Mouse (Mus musculus) G1E (cell line): ENCODE data around the gene Dnajc14. TPM values are rescaled to one million over a fixed set of nuclear protein-coding genes. Genes with fewer than 3 reads are reported as not detected.

Experiments
- ATAC-seq: 2 replicates; pipeline ENCODE4 v1.8.0; 2016; ENCODE audit warnings: mild to moderate bottlenecking; ENCODE audit not compliant: insufficient number of reproducible peaks, poor library complexity, low FRiP score, severe bottlenecking; ENCODE audit errors: extremely low read depth
- DNase-seq: peaks from one replicate; pipeline ENCODE4 v3.0.0; 2012; ENCODE audit warnings: low spot score
- H3K27me3 ChIP-seq: 2 replicates; pipeline ENCODE4 v1.6.1; 2012; ENCODE audit warnings: mild to moderate bottlenecking, low read length, inconsistent platforms; ENCODE audit not compliant: insufficient read depth
- H3K36me3 ChIP-seq: replicated peaks from 2 replicates; pipeline ENCODE3; 2012; ENCODE audit warnings: mild to moderate bottlenecking, inconsistent platforms
- H3K4me1 ChIP-seq: 2 replicates; pipeline ENCODE4 v1.6.1; 2012; ENCODE audit warnings: low read depth, low read length, inconsistent platforms, mixed read lengths; ENCODE audit not compliant: insufficient read depth
- H3K4me3 ChIP-seq: 2 replicates; pipeline ENCODE4 v1.5.1; 2012; ENCODE audit warnings: low read depth, mild to moderate bottlenecking, inconsistent platforms, low read length, moderate library complexity, mixed read lengths
- H3K9me3 ChIP-seq: replicated peaks from 2 replicates; pipeline ENCODE4 v1.6.1; 2012; ENCODE audit warnings: inconsistent platforms
- CTCF ChIP-seq: IDR thresholded peaks from 2 replicates; pipeline ENCODE4 v1.5.1; 2012; ENCODE audit warnings: low read depth, low read length, inconsistent platforms, mixed read lengths
- GATA1 ChIP-seq: IDR thresholded peaks from 2 replicates; pipeline ENCODE4 v1.6.1; 2012; ENCODE audit warnings: borderline replicate concordance, low read length, inconsistent platforms, mixed read lengths
- GATA2 ChIP-seq: IDR thresholded peaks from 2 replicates; pipeline ENCODE4 v1.6.1; 2012; ENCODE audit warnings: low read depth, low read length, inconsistent platforms, borderline replicate concordance
- POLR2AphosphoS5 ChIP-seq: IDR thresholded peaks from 2 replicates; pipeline ENCODE4 v1.6.1; 2012; ENCODE audit warnings: low read depth, low read length, inconsistent platforms; ENCODE audit not compliant: insufficient replicate concordance
- TAL1 ChIP-seq: conservative IDR thresholded peaks from 2 replicates; pipeline ENCODE4 v1.6.1; 2012; ENCODE audit warnings: low read depth, low read length, inconsistent platforms, mixed read lengths
- polyA plus RNA-seq: library from polyadenylated mRNA; stranded (reverse); fragments of >175 nt; gene quantifications from 2 replicates; pipeline ENCODE4 v1.2.3, GENCODE M21; 2012
- total RNA-seq, 2 experiments: library from RNA; stranded (forward) in 1 of 2; stranded (reverse) in 1 of 2; fragments of 200-1000 nt in 1 of 2; fragments of >200 nt in 1 of 2; fragmentation: Nextera tagmentation in 1 of 2; gene quantifications; 2 replicates each; pipeline ENCODE4 v1.2.3; 2014 to 2017

Gene Dnajc14
- total and polyA plus RNA-seq, 3 experiments: 12.6 to 36.9 (median 20.6) TPM

- H3K27me3 ChIP-seq: peaks cover 18% of the 10 kb centered on the region
- H3K4me3 ChIP-seq: no peak within 1 kb of the TSS
- TF ChIP-seq GATA2 (no peak), TAL1 (no peak), GATA1 (no peak), CTCF (no peak), POLR2AphosphoS5 (no peak)
- DNase-seq (no peak), ATAC-seq (no peak)
- H3K9me3 ChIP-seq: no peaks in the 10 kb centered on the region
- H3K36me3 ChIP-seq: no peaks in the 10 kb centered on the region
- peaks cover 7% of the 10 kb centered on the region; the same call in 1 of the 2 replicates for H3K4me1 ChIP-seq
Measured at GRCm38 (mm10) chr10:128790398-128791124, 13.3 kb upstream of the Dnajc14 start, which contains the start of gene Mmp19. Mmp19 (plus strand) TSS chr10:128790910.

- no peaks in the 10 kb centered on the region for H3K9me3 ChIP-seq
- no peak for ATAC-seq
- DNase-seq: no peak
- H3K4me3 ChIP-seq: no peak overlapping the region
- no peaks in the 10 kb centered on the region for H3K36me3 ChIP-seq
- peaks cover 24% of the 10 kb centered on the region for H3K27me3 ChIP-seq
- no peak for TF ChIP-seq POLR2AphosphoS5
- TF ChIP-seq TAL1: no peak
- no peak for TF ChIP-seq GATA2
- TF ChIP-seq GATA1: no peak
- TF ChIP-seq CTCF: no peak
- peaks cover 7% of the 10 kb centered on the region; the same call in 1 of the 2 replicates for H3K4me1 ChIP-seq
Measured at GRCm38 (mm10) chr10:128792041-128792440, 11.8 kb upstream of the Dnajc14 start.

GRCm38 (mm10) chr10:128793258-128793657, 10.6 kb upstream of the Dnajc14 start:
- Histone ChIP-seq H3K4me1 (peaks cover 7% of the 10 kb centered on the region; the same call in 1 of the 2 replicates), H3K4me3 (no peak overlapping the region), H3K9me3 (no peaks in the 10 kb centered on the region), H3K27me3 (peaks cover 24% of the 10 kb centered on the region), H3K36me3 (no peaks in the 10 kb centered on the region)
- TF ChIP-seq GATA1 (no peak), POLR2AphosphoS5 (no peak), TAL1 (no peak)
- no peak for ATAC-seq
- DNase-seq: no peak

- H3K36me3 ChIP-seq: peaks cover 2% of the 10 kb centered on the region
- ATAC-seq (no peak), DNase-seq (no peak)
- no peak overlapping the region for H3K4me3 ChIP-seq
- H3K9me3 ChIP-seq: no peaks in the 10 kb centered on the region
- peaks cover 24% of the 10 kb centered on the region for H3K27me3 ChIP-seq
- TF ChIP-seq TAL1: no peak
- no peak for TF ChIP-seq GATA1
- TF ChIP-seq GATA2: no peak
- TF ChIP-seq CTCF: no peak
- no peak for TF ChIP-seq POLR2AphosphoS5
- peaks cover 7% of the 10 kb centered on the region; the same call in 1 of the 2 replicates for H3K4me1 ChIP-seq
Measured at GRCm38 (mm10) chr10:128794391-128794790, 9.5 kb upstream of the Dnajc14 start.

GRCm38 (mm10) chr10:128795581-128795980, 8.3 kb upstream of the Dnajc14 start:
- ATAC-seq (no peak), DNase-seq (no peak)
- no peaks in the 10 kb centered on the region for H3K9me3 ChIP-seq
- H3K4me3 ChIP-seq: no peak overlapping the region
- peaks cover 24% of the 10 kb centered on the region for H3K27me3 ChIP-seq
- peaks cover 7% of the 10 kb centered on the region; the same call in 1 of the 2 replicates for H3K4me1 ChIP-seq
- peaks cover 7% of the 10 kb centered on the region for H3K36me3 ChIP-seq
- TF ChIP-seq TAL1: no peak
- no peak for TF ChIP-seq POLR2AphosphoS5
- TF ChIP-seq CTCF: no peak
- no peak for TF ChIP-seq GATA1
- no peak for TF ChIP-seq GATA2

- Histone ChIP-seq H3K4me1 (peaks cover 7% of the 10 kb centered on the region), H3K36me3 (peaks cover 25% of the 10 kb centered on the region), H3K27me3 (peaks cover 20% of the 10 kb centered on the region), H3K9me3 (no peaks in the 10 kb centered on the region), H3K4me3 (no peak overlapping the region)
- DNase-seq (no peak), ATAC-seq (no peak)
- TF ChIP-seq CTCF (no peak), POLR2AphosphoS5 (no peak), GATA1 (no peak), TAL1 (no peak), GATA2 (no peak)
Measured at GRCm38 (mm10) chr10:128798676-128799075, 5.2 kb upstream of the Dnajc14 start.
